Mouse (Mus musculus) kidney, postnatal 4 days (tissue): ENCODE measurements around the gene Nwd1.

ENCODE experiments used
- DNase-seq, 2 experiments: peaks; one replicate each; pipeline ENCODE4 v3.0.0; 2021; ENCODE audit warnings: mixed read lengths in 2 of 2

The Nwd1 gene

DNA sequence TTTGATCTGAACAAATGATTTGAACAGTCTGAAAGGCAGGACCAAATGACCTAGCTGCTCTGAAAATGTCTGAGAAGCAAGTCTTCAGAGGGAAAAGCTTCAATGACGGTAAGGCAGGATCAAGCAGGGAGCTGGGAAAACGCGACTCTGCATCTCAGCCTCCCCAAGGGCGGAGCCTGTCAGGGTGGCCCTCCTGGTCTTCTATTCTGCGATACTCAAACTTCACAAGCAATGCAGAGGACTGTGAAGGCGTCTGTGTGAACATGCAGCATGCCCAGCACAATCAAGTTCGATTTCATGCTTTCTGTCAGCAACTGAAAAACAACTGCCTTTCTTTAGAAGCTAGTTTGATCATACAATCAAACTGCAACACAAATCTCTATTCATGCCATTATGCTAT, 120.3 kb downstream of the Nwd1 start:
- no peak for DNase-seq
